Mouse (Mus musculus): ENCODE measurements around the gene Lap3. TPM values are rescaled to one million over a fixed set of nuclear protein-coding genes. Genes with fewer than 3 reads are reported as not detected.

Lap3 gene
- 82.1 TPM for polyA plus RNA-seq (2015; fragmentation: Illumina TruSeq; extraction: RNeasy Lipid Tissue Mini Kit (QIAGEN cat#74804); ENCODE audit: low read depth, low replicate concordance)

DNA sequence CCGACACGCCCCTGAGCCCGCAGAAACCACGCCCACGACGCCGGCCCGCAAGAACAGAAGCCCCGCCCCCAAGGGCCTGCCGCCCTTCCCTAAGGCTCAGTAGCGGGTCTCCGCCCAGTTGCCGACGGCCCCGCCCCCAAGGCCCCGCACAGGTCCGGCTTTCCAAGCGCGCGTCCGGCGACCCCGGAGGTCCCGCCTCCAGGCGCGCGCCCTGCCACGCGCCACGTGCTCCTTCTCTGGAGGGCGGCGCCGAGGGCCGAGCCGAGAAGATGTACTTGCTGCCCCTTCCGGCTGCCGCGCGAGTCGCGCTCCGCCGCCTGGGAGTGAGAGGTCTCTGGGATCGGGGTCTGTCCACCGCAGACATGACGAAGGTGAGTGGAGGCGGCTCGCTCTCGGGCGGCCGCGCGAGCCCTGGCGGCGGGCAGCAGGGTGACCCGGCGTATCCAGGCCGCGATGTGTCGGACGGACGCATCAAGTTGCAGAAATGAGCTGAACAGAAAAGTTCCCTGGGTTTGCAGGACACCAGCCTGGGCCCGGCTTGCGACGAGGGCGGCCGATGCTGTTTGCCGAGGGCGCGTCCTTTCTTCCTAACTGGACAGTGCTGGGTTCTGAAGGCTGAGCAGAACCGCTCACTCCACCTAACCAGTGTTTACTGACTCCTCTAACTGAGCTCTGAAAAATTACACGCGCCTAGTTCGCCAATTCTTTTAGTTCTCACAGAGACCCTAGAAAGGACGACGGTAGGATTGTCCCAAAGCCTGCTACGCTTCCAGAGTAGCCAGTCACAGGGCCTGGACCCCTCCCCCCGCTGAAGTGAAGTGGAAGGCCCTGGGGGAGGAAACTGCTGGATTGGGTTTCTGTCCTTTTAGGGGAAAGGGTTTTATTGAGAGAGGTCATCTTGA, at the start of gene Lap3:
Gene Lap3, plus strand, starts transcription at position 184 of the 902 bp plus-strand sequence.

DNA sequence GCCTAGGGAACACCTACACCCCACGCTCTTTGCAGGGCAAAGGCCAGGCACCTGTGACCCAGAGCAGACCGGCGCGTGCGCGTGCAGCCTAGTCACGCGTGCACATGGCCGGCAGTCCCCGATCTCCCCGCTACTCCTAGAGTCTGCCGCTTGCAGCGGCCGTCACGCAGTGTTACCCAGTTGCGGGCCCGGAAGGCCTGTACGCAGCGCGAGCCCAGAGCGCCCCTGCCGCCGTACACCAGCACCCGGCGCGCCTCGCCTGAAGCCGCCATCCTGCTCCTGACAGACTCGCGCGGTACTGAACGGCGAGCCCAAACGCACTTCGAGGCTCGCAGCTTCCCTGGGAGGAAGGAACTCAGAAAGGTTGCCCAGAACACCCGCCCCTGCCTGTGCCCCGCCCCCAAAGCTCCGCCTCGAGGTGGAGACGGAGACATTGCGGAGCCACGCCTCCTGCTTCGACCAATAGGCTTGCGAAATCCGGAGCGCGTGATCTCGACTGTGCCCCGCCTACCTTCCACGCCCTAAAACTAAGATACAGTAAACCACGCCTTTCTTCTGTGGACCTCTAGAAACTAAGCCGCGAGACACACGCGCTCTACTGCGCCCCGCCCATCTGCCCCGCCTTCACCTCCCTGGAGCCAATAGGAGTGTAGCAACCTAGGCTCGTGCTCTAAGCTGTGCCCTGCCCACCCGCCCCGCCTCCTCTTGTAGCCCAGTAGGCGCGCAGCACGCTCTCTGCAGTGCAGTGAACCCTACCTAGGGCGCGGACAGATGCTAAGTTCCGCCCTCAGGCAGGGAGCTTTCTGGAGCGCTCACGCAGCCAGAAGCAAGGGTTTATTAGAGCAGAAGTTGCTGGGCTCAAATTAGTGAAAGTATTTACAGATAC, 43.1 kb upstream of the Lap3 start, which contains the start of gene Qdpr:
Gene Qdpr, minus strand, starts transcription at position 406 of the 886 bp plus-strand sequence.

DNA sequence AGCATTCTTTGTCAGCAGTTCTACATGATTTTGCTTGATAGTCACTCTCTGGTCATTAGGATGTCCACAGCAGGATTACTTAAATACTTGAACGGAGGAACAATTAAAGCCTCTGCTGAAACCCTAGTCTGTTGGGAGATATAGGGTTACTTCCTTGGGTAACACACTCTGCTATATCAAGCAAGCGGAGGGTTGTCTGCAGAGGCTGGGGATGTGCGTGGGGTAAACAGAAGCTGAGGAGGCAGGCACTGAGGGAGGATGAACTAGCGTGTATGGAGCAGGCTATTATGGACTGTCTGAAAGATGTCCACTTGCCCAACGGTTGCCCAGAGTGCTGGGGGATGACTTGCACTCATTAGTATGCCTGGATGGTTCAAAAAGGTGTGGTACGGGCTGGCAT, 39.7 kb upstream of the Lap3 start, which contains the start of gene Clrn2:
Gene Clrn2, plus strand, starts transcription at position 301 of the 400 bp plus-strand sequence.

DNA sequence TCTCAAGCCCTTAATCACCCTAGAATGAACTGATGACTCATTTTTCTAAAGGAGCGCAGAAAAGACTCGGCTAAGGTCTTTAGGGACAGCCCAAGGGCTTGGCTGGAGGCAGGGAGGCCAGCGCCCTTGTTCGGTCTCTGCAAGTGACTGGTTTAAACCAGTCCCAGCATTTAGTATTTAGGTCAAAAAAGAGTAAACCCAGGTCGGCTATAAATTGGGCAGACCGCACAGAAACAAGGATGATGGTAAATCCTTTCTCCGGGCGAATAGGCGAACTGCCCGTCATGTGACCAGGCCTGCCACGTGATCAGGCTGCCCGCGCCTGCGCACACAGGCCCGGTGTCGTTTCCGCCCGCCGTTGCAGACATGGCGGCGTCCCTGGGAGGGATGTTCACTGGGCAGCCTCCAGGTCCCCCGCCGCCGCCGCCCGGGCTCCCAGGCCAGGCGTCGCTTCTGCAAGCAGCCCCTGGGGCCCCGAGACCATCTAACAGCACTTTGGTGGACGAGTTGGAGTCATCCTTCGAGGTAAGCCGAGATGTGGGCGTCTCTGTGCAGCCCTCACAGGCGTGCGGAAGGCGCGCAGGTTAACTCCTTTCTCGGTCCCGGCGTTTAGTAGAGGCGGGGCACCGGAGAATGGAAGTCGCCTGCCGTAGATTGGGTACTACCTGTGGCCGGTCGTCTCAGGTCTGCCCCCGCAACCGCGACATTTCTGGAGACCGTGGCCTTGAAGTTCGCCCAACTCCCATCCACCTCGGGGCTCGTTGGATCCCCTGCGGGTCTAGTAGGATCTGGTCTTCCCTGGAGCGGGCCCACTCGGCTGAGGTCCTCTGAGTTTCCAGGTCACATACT, 27.0 kb downstream of the Lap3 start, which contains the start of gene Med28:
Gene Med28, plus strand, starts transcription at position 270 of the 849 bp plus-strand sequence.

Other genes with a start within 250 kb of the Lap3 start
- gene Qdpr, start 43.1 kb upstream of the Lap3 start, polyA plus RNA-seq (2015; fragmentation: Illumina TruSeq; extraction: RNeasy Lipid Tissue Mini Kit (QIAGEN cat#74804); ENCODE audit: low read depth, low replicate concordance): 491 TPM
- not detected for gene Clrn2, start 39.6 kb upstream of the Lap3 start, polyA plus RNA-seq (2015; fragmentation: Illumina TruSeq; extraction: RNeasy Lipid Tissue Mini Kit (QIAGEN cat#74804); ENCODE audit: low read depth, low replicate concordance)
- gene Med28, start 26.9 kb downstream of the Lap3 start, polyA plus RNA-seq (2015; fragmentation: Illumina TruSeq; extraction: RNeasy Lipid Tissue Mini Kit (QIAGEN cat#74804); ENCODE audit: low read depth, low replicate concordance): 152 TPM
- 3.5 TPM for gene Fam184b, start 146.2 kb downstream of the Lap3 start, polyA plus RNA-seq (2015; fragmentation: Illumina TruSeq; extraction: RNeasy Lipid Tissue Mini Kit (QIAGEN cat#74804); ENCODE audit: low read depth, low replicate concordance)
- gene Ncapg, start 176.5 kb downstream of the Lap3 start, polyA plus RNA-seq (2015; fragmentation: Illumina TruSeq; extraction: RNeasy Lipid Tissue Mini Kit (QIAGEN cat#74804); ENCODE audit: low read depth, low replicate concordance): not detected